Mouse (Mus musculus): Measurements from ENCODE around the gene Lrsam1. TPM values are rescaled to one million over a fixed set of nuclear protein-coding genes. Genes with fewer than 3 reads are reported as not detected.
A peak's percentile ranks its signal among the peaks of the same experiment; 100 is the strongest.

The Lrsam1 gene
- polyA plus RNA-seq, 1 experiment, result 10.3 TPM

- Histone ChIP-seq H3K27me3 (ENCODE audit: control insufficient read depth, insufficient read depth, insufficient read length) (no peaks in the 10 kb centered on the region), H3ac (ENCODE audit: control insufficient read depth, insufficient read length, low read depth) (peak overlapping the region; percentile 38), H3K36me3 (ENCODE audit: control insufficient read depth, insufficient read depth) (peaks cover 35% of the 10 kb centered on the region), H3K4me3 (ENCODE audit: insufficient read depth, poor library complexity, severe bottlenecking) (peak overlapping the region; percentile 92), H3K79me2 (ENCODE audit: control insufficient read depth, insufficient read depth) (peaks cover 58% of the 10 kb centered on the region), H3K79me3 (ENCODE audit: low read depth) (peaks cover 34% of the 10 kb centered on the region)
- TF ChIP-seq CEBPB (IDR thresholded peaks at IDR 0.05; ENCODE audit: low read depth) (no peak), MYOD1 (IDR thresholded peaks at IDR 0.05; ENCODE audit: control insufficient read depth, insufficient read length, low read depth) (no peak), USF1 (IDR thresholded peaks at IDR 0.05; ENCODE audit: low read depth) (no peak), CTCF (IDR thresholded peaks at IDR 0.05; ENCODE audit: control insufficient read depth, insufficient read depth, insufficient read length) (no peak), MYOG (IDR thresholded peaks at IDR 0.05; ENCODE audit: control insufficient read depth, extremely low read depth, insufficient read length) (no peak), FOSL1 (IDR thresholded peaks at IDR 0.05; ENCODE audit: insufficient read depth, low read length, poor library complexity, severe bottlenecking) (no peak), MAX (IDR thresholded peaks at IDR 0.05) (no peak)
Observed at GRCm38 (mm10) chr2:32963981-32964380, 2.6 kb upstream of the Lrsam1 start.

DNA sequence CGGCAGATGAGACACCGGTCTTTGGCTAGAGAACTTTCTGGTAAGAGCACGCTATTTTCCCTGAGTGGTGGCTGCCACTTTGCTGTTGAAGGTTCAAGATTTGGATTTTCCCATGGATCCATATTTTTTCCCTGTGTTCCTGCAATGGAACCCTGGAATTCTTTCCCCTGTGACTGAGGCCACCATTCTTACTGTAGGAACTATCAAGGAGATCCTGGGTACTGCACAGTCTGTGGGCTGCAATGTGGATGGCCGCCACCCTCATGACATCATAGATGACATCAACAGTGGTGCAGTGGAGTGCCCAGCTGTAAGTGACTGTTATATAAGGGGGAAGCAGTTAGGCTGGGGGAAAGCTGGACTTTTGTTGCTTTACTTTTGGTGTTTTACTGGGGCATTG is 2.1 kb upstream of the Lrsam1 start:
- Histone ChIP-seq H3ac (ENCODE audit: control insufficient read depth, insufficient read length, low read depth) (peak overlapping the region; percentile 93), H3K79me2 (ENCODE audit: control insufficient read depth, insufficient read depth) (peaks cover 58% of the 10 kb centered on the region), H3K27me3 (ENCODE audit: control insufficient read depth, insufficient read depth, insufficient read length) (no peaks in the 10 kb centered on the region), H3K36me3 (ENCODE audit: control insufficient read depth, insufficient read depth) (peaks cover 35% of the 10 kb centered on the region), H3K4me3 (ENCODE audit: insufficient read depth, poor library complexity, severe bottlenecking) (peak overlapping the region; percentile 92), H3K79me3 (ENCODE audit: low read depth) (peaks cover 34% of the 10 kb centered on the region)
- no peak for TF ChIP-seq CTCF (IDR thresholded peaks at IDR 0.05; ENCODE audit: control insufficient read depth, insufficient read depth, insufficient read length)

DNA sequence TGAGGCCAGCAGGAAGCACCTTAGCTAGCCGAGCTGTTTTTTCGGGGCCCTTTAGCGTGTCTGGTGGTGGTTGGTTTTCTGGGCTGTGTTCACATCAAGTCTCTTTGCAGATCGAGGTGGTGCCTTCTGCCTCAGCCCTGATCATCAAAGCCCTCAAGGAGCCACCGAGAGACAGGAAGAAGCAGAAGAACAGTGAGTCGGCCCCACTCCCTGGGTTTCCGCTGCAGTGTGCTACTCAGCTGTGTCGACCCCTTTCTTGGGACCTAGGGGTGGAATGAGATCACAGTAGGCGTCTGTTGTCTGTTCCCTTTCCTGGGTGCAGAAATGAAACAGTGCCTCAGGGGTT is 1.4 kb upstream of the Lrsam1 start:
- TF ChIP-seq FOSL1 (IDR thresholded peaks at IDR 0.05; ENCODE audit: insufficient read depth, low read length, poor library complexity, severe bottlenecking), result no peak
- no peak for TF ChIP-seq USF1 (IDR thresholded peaks at IDR 0.05; ENCODE audit: low read depth)
- TF ChIP-seq CEBPB (IDR thresholded peaks at IDR 0.05; ENCODE audit: low read depth), result no peak
- no peak for TF ChIP-seq MYOG (IDR thresholded peaks at IDR 0.05; ENCODE audit: control insufficient read depth, extremely low read depth, insufficient read length)
- TF ChIP-seq MAX (IDR thresholded peaks at IDR 0.05), result no peak
- no peak for TF ChIP-seq CTCF (IDR thresholded peaks at IDR 0.05; ENCODE audit: control insufficient read depth, insufficient read depth, insufficient read length)
- TF ChIP-seq MYOD1 (IDR thresholded peaks at IDR 0.05; ENCODE audit: control insufficient read depth, insufficient read length, low read depth), result no peak
- peaks cover 55% of the 10 kb centered on the region for H3K79me2 ChIP-seq (ENCODE audit: control insufficient read depth, insufficient read depth)

DNA sequence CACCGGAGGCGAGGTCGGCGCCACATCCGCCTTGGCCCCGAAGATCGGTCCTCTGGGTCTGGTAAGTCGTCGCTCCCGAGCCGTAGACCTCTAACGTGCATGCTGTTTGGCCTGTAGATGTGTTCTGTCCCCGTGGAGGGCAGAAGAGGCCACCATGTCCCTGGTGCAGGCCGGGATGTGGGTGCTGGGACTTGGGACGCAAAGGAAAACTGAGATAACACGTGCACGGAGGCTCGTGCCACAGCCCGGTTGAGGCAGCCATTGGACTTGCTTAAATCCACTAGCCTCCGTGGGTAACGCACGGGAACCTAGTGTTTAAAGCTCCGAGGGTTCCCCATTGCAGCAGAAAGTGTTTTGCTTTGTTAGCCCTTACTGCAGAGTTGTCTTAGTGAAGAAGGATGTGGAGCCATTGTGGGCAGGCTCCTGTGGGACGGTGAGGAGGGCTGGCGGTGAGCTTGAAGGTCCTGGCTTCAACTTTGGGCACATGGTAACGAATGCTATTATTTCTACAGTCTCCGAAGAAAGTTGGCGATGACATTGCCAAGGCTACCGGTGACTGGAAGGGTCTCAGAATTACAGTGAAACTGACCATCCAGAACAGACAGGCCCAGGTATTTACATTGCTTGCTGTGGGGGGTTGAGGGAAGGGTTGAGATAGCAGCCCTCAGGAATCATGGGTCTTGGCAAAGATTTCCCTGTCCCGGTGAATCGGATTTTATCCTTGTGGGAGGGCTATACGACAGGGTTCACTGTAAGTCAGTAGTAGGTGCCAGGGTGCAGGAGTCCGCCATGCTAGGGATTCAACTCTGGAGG is 854 bp upstream of the Lrsam1 start:
- peak overlapping the region; percentile 93 for H3ac ChIP-seq (ENCODE audit: control insufficient read depth, insufficient read length, low read depth)
- peaks cover 34% of the 10 kb centered on the region for H3K79me3 ChIP-seq (ENCODE audit: low read depth)
- H3K27me3 ChIP-seq (ENCODE audit: control insufficient read depth, insufficient read depth, insufficient read length), result no peaks in the 10 kb centered on the region
- peaks cover 47% of the 10 kb centered on the region for H3K36me3 ChIP-seq (ENCODE audit: control insufficient read depth, insufficient read depth)
- peaks cover 50% of the 10 kb centered on the region for H3K79me2 ChIP-seq (ENCODE audit: control insufficient read depth, insufficient read depth)
- peak overlapping the region; percentile 92 for H3K4me3 ChIP-seq (ENCODE audit: insufficient read depth, poor library complexity, severe bottlenecking)
- TF ChIP-seq USF1 (IDR thresholded peaks at IDR 0.05; ENCODE audit: low read depth), result no peak
- peak; percentile 12 for TF ChIP-seq MAX (IDR thresholded peaks at IDR 0.05)

More for the DNA sequence above, 1.4 kb upstream of the Lrsam1 start:
- Histone ChIP-seq H3ac (ENCODE audit: control insufficient read depth, insufficient read length, low read depth) (peak overlapping the region; percentile 93), H3K4me3 (ENCODE audit: insufficient read depth, poor library complexity, severe bottlenecking) (peak overlapping the region; percentile 92), H3K36me3 (ENCODE audit: control insufficient read depth, insufficient read depth) (peaks cover 41% of the 10 kb centered on the region), H3K79me3 (ENCODE audit: low read depth) (peaks cover 34% of the 10 kb centered on the region), H3K27me3 (ENCODE audit: control insufficient read depth, insufficient read depth, insufficient read length) (no peaks in the 10 kb centered on the region)

- Histone ChIP-seq H3ac (ENCODE audit: control insufficient read depth, insufficient read length, low read depth) (no peak overlapping the region), H3K36me3 (ENCODE audit: control insufficient read depth, insufficient read depth) (peaks cover 48% of the 10 kb centered on the region), H3K4me3 (ENCODE audit: insufficient read depth, poor library complexity, severe bottlenecking) (peak overlapping the region; percentile 92), H3K79me2 (ENCODE audit: control insufficient read depth, insufficient read depth) (peaks cover 50% of the 10 kb centered on the region), H3K79me3 (ENCODE audit: low read depth) (peaks cover 34% of the 10 kb centered on the region), H3K27me3 (ENCODE audit: control insufficient read depth, insufficient read depth, insufficient read length) (no peaks in the 10 kb centered on the region)
- TF ChIP-seq CEBPB (IDR thresholded peaks at IDR 0.05; ENCODE audit: low read depth) (no peak), MYOD1 (IDR thresholded peaks at IDR 0.05; ENCODE audit: control insufficient read depth, insufficient read length, low read depth) (no peak), USF1 (IDR thresholded peaks at IDR 0.05; ENCODE audit: low read depth) (no peak), FOSL1 (IDR thresholded peaks at IDR 0.05; ENCODE audit: insufficient read depth, low read length, poor library complexity, severe bottlenecking) (no peak), MAX (IDR thresholded peaks at IDR 0.05) (no peak), CTCF (IDR thresholded peaks at IDR 0.05; ENCODE audit: control insufficient read depth, insufficient read depth, insufficient read length) (no peak), MYOG (IDR thresholded peaks at IDR 0.05; ENCODE audit: control insufficient read depth, extremely low read depth, insufficient read length) (no peak)
Observed at GRCm38 (mm10) chr2:32960273-32960672, 1.1 kb downstream of the Lrsam1 start.

GRCm38 (mm10) chr2:32957344-32957743 is 4.1 kb downstream of the Lrsam1 start:
- Histone ChIP-seq H3K79me3 (ENCODE audit: low read depth) (peaks cover 13% of the 10 kb centered on the region), H3K27me3 (ENCODE audit: control insufficient read depth, insufficient read depth, insufficient read length) (no peaks in the 10 kb centered on the region), H3K4me3 (ENCODE audit: insufficient read depth, poor library complexity, severe bottlenecking) (no peak overlapping the region), H3K79me2 (ENCODE audit: control insufficient read depth, insufficient read depth) (peaks cover 23% of the 10 kb centered on the region), H3K36me3 (ENCODE audit: control insufficient read depth, insufficient read depth) (peaks cover 27% of the 10 kb centered on the region), H3ac (ENCODE audit: control insufficient read depth, insufficient read length, low read depth) (no peak overlapping the region)
- no peak for TF ChIP-seq FOSL1 (IDR thresholded peaks at IDR 0.05; ENCODE audit: insufficient read depth, low read length, poor library complexity, severe bottlenecking)
- TF ChIP-seq USF1 (IDR thresholded peaks at IDR 0.05; ENCODE audit: low read depth), result no peak
- no peak for TF ChIP-seq CTCF (IDR thresholded peaks at IDR 0.05; ENCODE audit: control insufficient read depth, insufficient read depth, insufficient read length)
- no peak for TF ChIP-seq MYOG (IDR thresholded peaks at IDR 0.05; ENCODE audit: control insufficient read depth, extremely low read depth, insufficient read length)
- TF ChIP-seq MAX (IDR thresholded peaks at IDR 0.05), result no peak
- no peak for TF ChIP-seq MYOD1 (IDR thresholded peaks at IDR 0.05; ENCODE audit: control insufficient read depth, insufficient read length, low read depth)
- no peak for TF ChIP-seq CEBPB (IDR thresholded peaks at IDR 0.05; ENCODE audit: low read depth)
